Mouse (Mus musculus): ENCODE measurements around the gene Acp4. TPM values are rescaled to one million over a fixed set of nuclear protein-coding genes. Genes with fewer than 3 reads are reported as not detected.
A peak's percentile ranks its signal among the peaks of the same experiment; 100 is the strongest.

Acp4 gene
- polyA plus RNA-seq, 1 experiment from 2014 or later, result not detected

DNA sequence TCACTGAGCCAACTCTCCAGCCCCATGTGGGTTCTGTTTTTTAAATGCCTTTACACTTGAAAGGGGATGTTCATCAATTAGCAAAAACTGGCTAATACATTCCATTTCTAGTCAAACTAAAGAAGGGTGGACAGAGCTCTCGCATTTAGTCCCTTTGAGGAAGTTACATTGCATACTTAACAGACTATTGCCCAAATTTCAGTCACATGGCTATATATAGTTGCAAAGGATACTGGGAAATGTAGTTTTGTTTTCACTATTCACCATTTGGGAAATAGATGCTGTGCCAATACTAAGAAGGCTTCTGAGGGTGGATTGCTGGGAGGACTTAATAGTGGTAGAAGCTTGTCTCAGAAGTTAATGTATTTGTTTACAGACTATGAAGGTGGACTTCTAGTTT, 23.8 kb upstream of the Acp4 start:
- H3K9me3 ChIP-seq (replicated peaks), result no peaks in the 10 kb centered on the region
- H3K4me3 ChIP-seq, result no peak overlapping the region
- 21% methylated on average over 1 of the region's 1 CpGs for WGBS (ENCODE audit: insufficient replicate concordance)
- no peak for ATAC-seq
- H3K4me1 ChIP-seq, result no peaks in the 10 kb centered on the region
- H3K27ac ChIP-seq, result no peak overlapping the region
- no peak overlapping the region for H3K9ac ChIP-seq
- no peak overlapping the region for H3K4me2 ChIP-seq
- H3K27me3 ChIP-seq (replicated peaks), result peaks cover 16% of the 10 kb centered on the region
- H3K36me3 ChIP-seq, result no peaks in the 10 kb centered on the region

DNA sequence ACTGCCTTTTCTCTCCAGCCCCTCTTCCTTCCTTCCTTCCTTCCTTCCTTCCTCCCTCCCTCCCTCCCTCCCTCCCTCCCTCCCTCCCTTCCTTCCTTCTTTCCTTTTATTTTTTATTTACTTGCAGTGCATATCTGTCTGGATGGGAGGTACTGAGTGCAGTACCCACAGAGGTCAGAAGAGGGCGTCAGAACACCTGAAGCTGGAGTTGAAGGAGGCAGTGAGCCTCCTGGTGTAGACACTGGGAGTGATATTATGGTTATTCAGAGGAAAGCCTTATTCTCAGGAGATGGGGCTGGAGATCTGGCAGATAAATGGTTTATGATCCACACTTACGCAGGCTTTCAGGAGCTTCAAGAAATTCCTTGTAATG, 20.1 kb upstream of the Acp4 start:
- Histone ChIP-seq H3K9me3 (replicated peaks) (no peaks in the 10 kb centered on the region), H3K27ac (no peak overlapping the region), H3K4me1 (no peaks in the 10 kb centered on the region), H3K4me3 (no peak overlapping the region), H3K4me2 (no peak overlapping the region), H3K9ac (no peak overlapping the region), H3K36me3 (no peaks in the 10 kb centered on the region), H3K27me3 (replicated peaks) (peaks cover 47% of the 10 kb centered on the region)
- ATAC-seq, result no peak
- 44% methylated on average over 2 of the region's 2 CpGs for WGBS (ENCODE audit: insufficient replicate concordance)

DNA sequence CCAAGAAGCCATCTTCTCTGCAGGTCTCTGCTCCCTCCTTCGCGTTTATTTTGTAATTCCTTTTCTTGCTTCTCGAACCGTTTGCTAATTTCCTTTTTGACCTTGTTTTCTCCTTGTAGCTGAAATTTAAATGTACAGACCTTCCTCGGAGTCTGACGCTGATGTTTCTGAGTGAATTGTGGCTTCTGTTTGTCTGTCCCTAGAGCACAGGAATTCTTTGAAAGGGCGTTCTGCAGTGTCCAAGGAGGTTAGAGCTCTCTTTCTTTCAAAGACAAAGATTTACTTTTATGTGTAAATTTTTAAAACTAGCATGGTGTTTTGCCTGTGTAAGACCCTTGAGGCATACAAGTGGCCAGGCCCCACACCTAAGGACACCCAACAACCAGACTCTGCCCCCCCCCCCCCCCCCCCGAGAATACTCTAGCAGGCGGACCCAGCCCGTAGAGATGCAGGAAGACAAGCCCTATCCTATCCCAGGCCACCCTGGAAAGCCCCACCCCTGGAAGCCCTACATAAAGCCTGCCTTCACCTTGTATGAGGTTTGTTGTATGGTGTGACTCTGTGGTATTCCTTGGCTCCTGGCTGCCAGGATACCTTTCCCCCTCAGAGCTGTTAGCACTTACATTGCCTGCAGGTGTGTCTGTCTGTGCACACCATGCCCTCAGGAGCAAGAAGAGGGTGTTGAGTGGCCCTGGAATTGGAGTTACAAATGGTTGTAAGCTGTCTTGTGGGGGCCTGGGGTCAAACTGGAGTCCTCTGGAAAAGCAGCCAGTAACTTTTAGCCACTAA, 19.5 kb upstream of the Acp4 start:
- no peak overlapping the region for H3K27ac ChIP-seq
- 68% methylated on average over 10 of the region's 10 CpGs for WGBS (ENCODE audit: insufficient replicate concordance)
- H3K4me1 ChIP-seq, result no peaks in the 10 kb centered on the region
- no peak overlapping the region for H3K9ac ChIP-seq
- no peak overlapping the region for H3K4me2 ChIP-seq
- H3K36me3 ChIP-seq, result no peaks in the 10 kb centered on the region
- no peaks in the 10 kb centered on the region for H3K9me3 ChIP-seq (replicated peaks)
- H3K27me3 ChIP-seq (replicated peaks), result peaks cover 48% of the 10 kb centered on the region
- no peak for ATAC-seq
- H3K4me3 ChIP-seq, result no peak overlapping the region

GRCm38 (mm10) chr7:44275546-44275945, 18.4 kb upstream of the Acp4 start:
- ATAC-seq, result no peak
- Histone ChIP-seq H3K27me3 (replicated peaks) (peaks cover 49% of the 10 kb centered on the region), H3K27ac (no peak overlapping the region), H3K4me3 (no peak overlapping the region), H3K36me3 (no peaks in the 10 kb centered on the region), H3K4me1 (no peaks in the 10 kb centered on the region), H3K4me2 (no peak overlapping the region), H3K9me3 (replicated peaks) (no peaks in the 10 kb centered on the region), H3K9ac (no peak overlapping the region)
- 61% methylated on average over 3 of the region's 3 CpGs for WGBS (ENCODE audit: insufficient replicate concordance)

DNA sequence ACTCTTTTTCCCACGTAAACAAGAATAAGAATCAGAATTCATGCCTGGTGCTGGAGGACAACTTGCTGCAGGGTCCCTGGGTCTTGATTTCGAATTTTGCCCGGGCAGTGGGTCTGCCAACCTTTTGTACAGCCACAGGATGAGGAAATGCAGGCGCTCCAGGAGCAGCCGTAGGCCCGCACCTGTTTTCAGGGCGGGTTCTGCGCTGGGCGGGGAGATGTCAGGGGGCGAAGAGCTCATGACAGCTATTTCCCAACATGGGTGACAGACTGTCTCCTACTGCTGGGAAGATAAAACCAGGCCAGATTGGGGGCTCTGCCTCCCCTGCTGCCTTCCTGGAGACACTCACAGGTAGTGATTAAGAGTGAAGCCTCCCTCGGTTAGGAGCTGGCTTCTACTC, 16.9 kb upstream of the Acp4 start:
- 32% methylated on average over 11 of the region's 11 CpGs for WGBS (ENCODE audit: insufficient replicate concordance)
- H3K4me3 ChIP-seq, result no peak overlapping the region
- no peak overlapping the region for H3K9ac ChIP-seq
- peaks cover 44% of the 10 kb centered on the region for H3K27me3 ChIP-seq (replicated peaks)
- no peak for ATAC-seq
- no peaks in the 10 kb centered on the region for H3K36me3 ChIP-seq
- H3K27ac ChIP-seq, result no peak overlapping the region
- H3K4me2 ChIP-seq, result no peak overlapping the region
- no peaks in the 10 kb centered on the region for H3K9me3 ChIP-seq (replicated peaks)
- H3K4me1 ChIP-seq, result no peaks in the 10 kb centered on the region

- H3K9me3 ChIP-seq (replicated peaks), result no peaks in the 10 kb centered on the region
- WGBS (ENCODE audit: insufficient replicate concordance), result 53% methylated on average over 7 of the region's 7 CpGs
Observed at GRCm38 (mm10) chr7:44273446-44273845, 16.3 kb upstream of the Acp4 start.

DNA sequence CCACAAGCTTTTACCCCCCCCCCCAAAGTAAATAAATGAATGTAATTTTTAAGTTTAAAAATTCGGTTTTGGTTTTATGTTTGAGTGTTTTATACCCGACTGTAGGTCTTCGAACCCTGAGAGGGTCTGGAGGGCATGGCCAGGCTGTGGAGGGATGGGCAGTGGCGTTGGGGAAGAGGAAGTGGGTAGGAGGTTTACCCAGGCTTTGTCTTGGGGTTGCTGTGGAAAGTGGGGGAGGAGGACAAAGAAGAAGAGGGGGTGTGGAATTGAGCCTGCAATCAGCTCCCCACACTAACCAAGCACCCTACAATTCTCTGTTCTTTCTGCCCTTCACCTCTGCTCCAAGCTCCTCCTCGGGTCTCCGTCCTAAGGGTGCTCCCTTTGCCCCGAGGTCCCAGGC, 15.4 kb upstream of the Acp4 start:
- H3K9ac ChIP-seq, result no peak overlapping the region
- H3K36me3 ChIP-seq, result no peaks in the 10 kb centered on the region
- peaks cover 50% of the 10 kb centered on the region for H3K27me3 ChIP-seq (replicated peaks)
- no peak overlapping the region for H3K4me3 ChIP-seq
- WGBS (ENCODE audit: insufficient replicate concordance), result 68% methylated on average over 7 of the region's 7 CpGs
- H3K27ac ChIP-seq, result no peak overlapping the region
- no peaks in the 10 kb centered on the region for H3K9me3 ChIP-seq (replicated peaks)
- no peak overlapping the region for H3K4me2 ChIP-seq
- ATAC-seq, result no peak
- H3K4me1 ChIP-seq, result no peaks in the 10 kb centered on the region

More at GRCm38 (mm10) chr7:44273446-44273845, 16.3 kb upstream of the Acp4 start:
- H3K4me2 ChIP-seq, result no peak overlapping the region
- peaks cover 41% of the 10 kb centered on the region for H3K27me3 ChIP-seq (replicated peaks)
- H3K27ac ChIP-seq, result no peak overlapping the region
- no peaks in the 10 kb centered on the region for H3K36me3 ChIP-seq
- H3K4me3 ChIP-seq, result no peak overlapping the region
- no peak for ATAC-seq
- no peak overlapping the region for H3K9ac ChIP-seq
- H3K4me1 ChIP-seq, result no peaks in the 10 kb centered on the region

DNA sequence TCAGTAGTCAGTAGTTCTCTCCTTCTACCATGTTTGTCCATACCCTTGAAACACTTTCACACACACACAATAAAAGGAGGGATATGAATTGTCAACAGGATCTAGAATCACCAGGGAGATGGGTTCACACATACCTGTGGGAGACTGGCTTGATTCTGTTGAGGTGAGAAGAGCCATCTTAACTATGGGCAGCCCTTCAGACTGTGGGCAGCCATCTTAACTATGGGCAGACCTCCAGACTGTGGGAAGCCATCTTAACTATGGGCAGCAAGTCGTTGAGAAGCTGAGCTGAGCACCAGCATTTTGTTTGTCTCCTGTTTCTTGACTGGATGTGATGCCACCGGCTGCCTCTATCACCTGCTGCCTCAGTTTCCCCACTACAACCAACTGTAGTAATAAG, 14.1 kb upstream of the Acp4 start:
- H3K4me2 ChIP-seq, result no peak overlapping the region
- WGBS (ENCODE audit: insufficient replicate concordance), result 44% methylated on average over 2 of the region's 2 CpGs
- no peak overlapping the region for H3K4me3 ChIP-seq
- H3K9ac ChIP-seq, result no peak overlapping the region
- no peaks in the 10 kb centered on the region for H3K9me3 ChIP-seq (replicated peaks)
- H3K27ac ChIP-seq, result no peak overlapping the region
- no peaks in the 10 kb centered on the region for H3K4me1 ChIP-seq
- ATAC-seq, result no peak
- peaks cover 60% of the 10 kb centered on the region for H3K27me3 ChIP-seq (replicated peaks)
- no peaks in the 10 kb centered on the region for H3K36me3 ChIP-seq

- Histone ChIP-seq H3K36me3 (no peaks in the 10 kb centered on the region), H3K4me1 (no peaks in the 10 kb centered on the region), H3K9ac (no peak overlapping the region), H3K4me3 (no peak overlapping the region), H3K9me3 (replicated peaks) (no peaks in the 10 kb centered on the region), H3K27me3 (replicated peaks) (peaks cover 59% of the 10 kb centered on the region), H3K27ac (no peak overlapping the region), H3K4me2 (no peak overlapping the region)
- ATAC-seq, result no peak
- WGBS (ENCODE audit: insufficient replicate concordance), result 54% methylated on average over 2 of the region's 2 CpGs
Observed at GRCm38 (mm10) chr7:44269397-44269796, 12.2 kb upstream of the Acp4 start.

GRCm38 (mm10) chr7:44268117-44268516, 10.9 kb upstream of the Acp4 start:
- H3K36me3 ChIP-seq, result no peaks in the 10 kb centered on the region
- peaks cover 59% of the 10 kb centered on the region for H3K27me3 ChIP-seq (replicated peaks)
- H3K27ac ChIP-seq, result no peak overlapping the region
- no peak for ATAC-seq
- H3K9ac ChIP-seq, result no peak overlapping the region
- H3K4me3 ChIP-seq, result no peak overlapping the region
- WGBS (ENCODE audit: insufficient replicate concordance), result 68% methylated on average over 11 of the region's 11 CpGs
- no peak overlapping the region for H3K4me2 ChIP-seq
- H3K9me3 ChIP-seq (replicated peaks), result no peaks in the 10 kb centered on the region
- peaks cover 3% of the 10 kb centered on the region for H3K4me1 ChIP-seq

GRCm38 (mm10) chr7:44262791-44263643, 5.8 kb upstream of the Acp4 start:
- ATAC-seq, result peak; percentile 27; the same call in 1 of the 2 replicates
- Histone ChIP-seq H3K27me3 (replicated peaks) (peaks cover 73% of the 10 kb centered on the region), H3K4me2 (peak overlapping the region; percentile 41), H3K9me3 (replicated peaks) (no peaks in the 10 kb centered on the region), H3K36me3 (no peaks in the 10 kb centered on the region), H3K9ac (no peak overlapping the region), H3K4me1 (peaks cover 6% of the 10 kb centered on the region), H3K4me3 (no peak overlapping the region; the same call in 1 of the 2 replicates), H3K27ac (no peak overlapping the region)
- WGBS (ENCODE audit: insufficient replicate concordance), result 4% methylated on average over 34 of the region's 34 CpGs

DNA sequence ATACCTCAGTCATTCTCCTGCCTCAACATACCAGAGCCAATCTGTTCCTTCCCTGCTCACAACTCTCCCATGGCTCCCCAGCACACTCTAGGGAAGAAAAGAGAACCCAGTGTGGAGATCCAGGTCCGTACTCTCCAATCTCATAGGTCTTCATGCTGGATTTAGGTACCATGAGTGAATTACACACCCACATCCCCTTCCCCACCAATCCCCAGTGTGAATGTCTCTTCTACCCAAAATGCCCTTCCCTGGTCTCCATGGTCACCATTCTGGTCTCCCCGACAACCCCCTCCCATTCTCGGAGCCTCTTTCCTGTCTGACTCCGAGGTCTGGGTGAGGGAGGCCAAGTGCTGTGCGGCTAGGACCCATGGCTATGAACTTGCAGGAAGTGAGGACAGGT, 4.0 kb upstream of the Acp4 start, which contains the start of gene Gm15517:
Gene Gm15517 (plus strand): TSS at position 301 of the 400 bp plus-strand sequence.
- H3K9ac ChIP-seq, result no peak within 1 kb of the TSS
- H3K27ac ChIP-seq, result no peak within 1 kb of the TSS

More for the DNA sequence above, 4.0 kb upstream of the Acp4 start, which contains the start of gene Gm15517:
- no peaks in the 10 kb centered on the region for H3K36me3 ChIP-seq
- H3K9me3 ChIP-seq (replicated peaks), result no peaks in the 10 kb centered on the region
- ATAC-seq, result no peak
- no peak within 1 kb of the TSS for H3K4me2 ChIP-seq
- no peak within 1 kb of the TSS for H3K4me3 ChIP-seq
- H3K4me1 ChIP-seq, result peaks cover 6% of the 10 kb centered on the region
- H3K27me3 ChIP-seq (replicated peaks), result peaks cover 57% of the 10 kb centered on the region
- 40% methylated on average over 5 of the region's 5 CpGs for WGBS (ENCODE audit: insufficient replicate concordance)
